Mouse (Mus musculus) T-helper 2 cell (primary cell): ENCODE results near the gene Nfkbid.

ENCODE experiments used
- in situ Hi-C: fragments of 300-600 bp; cut with MboI, MseI; formaldehyde crosslinking; loops from one replicate; pipeline ENCODE4 v1.15.1; 2025; ENCODE audit warnings: high pct_unique_total_duplicates

Nfkbid gene

GRCm38 (mm10) chr7:30463568-30463967 is 42.0 kb downstream of the Nfkbid start:
- in situ Hi-C loops, result no loop called here

- in situ Hi-C loops, result no loop called here
Observed at GRCm38 (mm10) chr7:30463996-30464395, 42.5 kb downstream of the Nfkbid start.

GRCm38 (mm10) chr7:30464816-30465300 is 43.3 kb downstream of the Nfkbid start:
- in situ Hi-C loops, result no loop called here

GRCm38 (mm10) chr7:30472411-30472810 is 50.9 kb downstream of the Nfkbid start:
- in situ Hi-C loops, result loop anchor here (10.0 kb wide), 1 partner anchor 98 kb away; no protein-coding TSS in a partner anchor

GRCm38 (mm10) chr7:30474999-30475398 is 53.5 kb downstream of the Nfkbid start:
- in situ Hi-C loops, result loop anchor here (10.0 kb wide), 1 partner anchor 100 kb away; no protein-coding TSS in a partner anchor

GRCm38 (mm10) chr7:30476136-30476535 is 54.6 kb downstream of the Nfkbid start:
- in situ Hi-C loops, result loop anchor here (10.0 kb wide), 1 partner anchor 101 kb away; no protein-coding TSS in a partner anchor

GRCm38 (mm10) chr7:30477415-30478381 is 56.2 kb downstream of the Nfkbid start:
- in situ Hi-C loops, result loop anchor here (10.0 kb wide), 1 partner anchor 103 kb away; no protein-coding TSS in a partner anchor
